Comparison of ENCODE assay signal across 16 mouse cellular contexts in genomic region chr2:128516694-128517093, GRCm38 (mm10).
"Had no signal": no experiment of that assay in that cellular context is flagged by ENCODE, and none has a peak within 500 bp of the region (broad histone marks: within the 10 kb centered on the region; RNA-seq: fewer than 3 reads in every experiment).

No protein-coding gene starts in this region.

- H3K27me3 ChIP-seq: limb, embryonic 15.5 days; liver, embryonic 12.5 days; midbrain, embryonic 15.5 days; neural tube, embryonic 12.5 days had no signal

- H3K4me1 ChIP-seq: midbrain, embryonic 10.5 days; midbrain, embryonic 15.5 days; neural tube, embryonic 12.5 days had no signal

- H3K36me3 ChIP-seq: limb, embryonic 15.5 days; liver, embryonic 12.5 days; midbrain, embryonic 10.5 days; midbrain, embryonic 15.5 days; neural tube, embryonic 12.5 days had no signal

- H3K4me2 ChIP-seq: limb, embryonic 15.5 days; liver, embryonic 12.5 days; lung, embryonic 14.5 days; midbrain, embryonic 15.5 days; neural tube, embryonic 12.5 days had no signal

- H3K4me3 ChIP-seq: limb, embryonic 15.5 days; liver, embryonic 12.5 days; midbrain, embryonic 10.5 days; midbrain, embryonic 15.5 days; neural tube, embryonic 12.5 days had no signal

- ATAC-seq: liver, embryonic 12.5 days; midbrain, embryonic 15.5 days had no signal

- H3K9ac ChIP-seq: limb, embryonic 15.5 days; liver, embryonic 12.5 days; lung, embryonic 14.5 days; midbrain, embryonic 15.5 days; neural tube, embryonic 12.5 days had no signal

- H3K9me3 ChIP-seq: limb, embryonic 15.5 days; liver, embryonic 12.5 days; midbrain, embryonic 10.5 days; midbrain, embryonic 15.5 days; neural tube, embryonic 12.5 days had no signal

- H3K27ac ChIP-seq: kidney, postnatal 0 days; limb, embryonic 15.5 days; liver, embryonic 12.5 days; midbrain, embryonic 10.5 days; midbrain, embryonic 15.5 days; neural tube, embryonic 12.5 days had no signal

- DNase-seq: kidney, adult 11 months; kidney, adult 9 months; kidney, postnatal 36 days; layer of hippocampus, adult 9-11 months; layer of hippocampus, postnatal 36 days; lung, embryonic 14.5 days; lung, postnatal 10 days; lung, postnatal 4 days; right cerebral cortex, postnatal 4 days; spleen, adult 18-20 months had no signal
